Mouse (Mus musculus) olfactory bulb, adult 2 months (tissue): ENCODE results near the gene Gosr1. TPM values are rescaled to one million over a fixed set of nuclear protein-coding genes. Genes with fewer than 3 reads are reported as not detected.
"Not testable (repeated sequence)": the region's sequence is repeated elsewhere in the genome, so short reads cannot be mapped to it uniquely, and the experiment has no call there.

Experiments
- H3K27ac ChIP-seq: fragments of 200-500 bp; 2 replicates; pipeline ENCODE4 v1.5.1; 2012; ENCODE audit warnings: low read depth, low read length; ENCODE audit not compliant: insufficient read depth
- H3K4me1 ChIP-seq: fragments of 200-500 bp; 2 replicates; pipeline ENCODE4 v1.6.1; 2012; ENCODE audit warnings: low read length; ENCODE audit not compliant: control insufficient read depth, insufficient read depth
- H3K4me3 ChIP-seq: fragments of 200-500 bp; 2 replicates; pipeline ENCODE4 v1.5.1; 2012; ENCODE audit warnings: mild to moderate bottlenecking, low read depth, low read length, moderate library complexity; ENCODE audit not compliant: insufficient read depth
- CTCF ChIP-seq: fragments of 200-500 bp; IDR thresholded peaks from 2 replicates; pipeline ENCODE4 v1.5.1; 2012; ENCODE audit warnings: low read depth, mild to moderate bottlenecking, low read length, moderate library complexity; ENCODE audit not compliant: insufficient read depth
- POLR2A ChIP-seq: fragments of 200-500 bp; IDR thresholded peaks from 2 replicates; pipeline ENCODE4 v1.6.1; 2012; ENCODE audit warnings: mild to moderate bottlenecking, low read depth, low read length, moderate library complexity; ENCODE audit not compliant: insufficient read depth
- WGBS: fragments of 180-500 bp; shearing (Covaris S2); methylation state at CpG from one replicate; pipeline ENCODE4 v1.1.7; 2018; 5-methylcytosine and 5-hydroxymethylcytosine counted together
- polyA plus RNA-seq: library from polyadenylated mRNA; stranded (reverse); fragments of >200 nt; gene quantifications from 2 replicates; pipeline ENCODE4 v1.2.4, GENCODE M21; 2012; ENCODE audit warnings: low replicate concordance; ENCODE audit not compliant: missing spikeins, insufficient read depth, insufficient read length

Gene Gosr1
- polyA plus RNA-seq, result 143 TPM in 1 of 2 replicates, not detected in the other

- peak within 1 kb of the TSS; percentile 95 for H3K4me3 ChIP-seq
- H3K27ac ChIP-seq, result peak within 1 kb of the TSS; percentile 94
- TF ChIP-seq CTCF (peak; percentile 43; the same call in 1 of the 2 replicates), POLR2A (peak; percentile 45; the same call in 1 of the 2 replicates)
- under 1% methylated on average over 28 of the region's 28 CpGs for WGBS
- no peaks in the 10 kb centered on the region for H3K4me1 ChIP-seq
These were observed at the start of gene Gosr1 for GRCm38 (mm10) chr11:76763053-76763740. Gene Gosr1, minus strand, starts transcription at chr11:76763579.

- 0 out of 2 replicates have a peak, but pooled peaks cover 3% of the 10 kb centered on the region for H3K4me1 ChIP-seq
- no peak overlapping the region for H3K27ac ChIP-seq
- H3K4me3 ChIP-seq, result no peak overlapping the region
- TF ChIP-seq POLR2A (no peak), CTCF (no peak)
- 84% methylated on average over 9 of the region's 9 CpGs for WGBS
These were observed 47.5 kb upstream of the Gosr1 start for GRCm38 (mm10) chr11:76810706-76811495.

DNA sequence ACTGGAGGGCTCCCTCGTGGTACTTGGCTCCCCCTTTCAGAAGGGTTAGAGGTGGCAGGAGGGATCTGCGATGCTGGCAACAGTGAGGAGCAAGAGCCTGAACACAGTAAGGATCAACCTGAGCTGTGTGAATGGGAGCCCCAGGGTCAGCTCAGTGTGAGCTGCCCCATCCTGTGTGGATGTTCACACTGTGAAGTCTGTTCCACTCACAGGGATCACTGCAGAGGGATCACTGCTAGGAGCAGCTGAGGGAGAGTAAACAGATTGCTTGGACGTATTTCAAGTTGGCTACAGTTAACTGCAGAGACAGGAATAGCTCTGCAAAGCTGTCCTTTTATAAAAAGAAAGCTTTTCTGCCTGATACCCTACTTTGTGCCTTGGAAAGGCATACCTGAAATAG is 46.1 kb upstream of the Gosr1 start:
- Histone ChIP-seq H3K4me1 (0 out of 2 replicates have a peak, but pooled peaks cover 3% of the 10 kb centered on the region), H3K27ac (no peak overlapping the region), H3K4me3 (no peak overlapping the region)
- 29% methylated on average over 3 of the region's 3 CpGs for WGBS
- TF ChIP-seq POLR2A (no peak), CTCF (no peak)

DNA sequence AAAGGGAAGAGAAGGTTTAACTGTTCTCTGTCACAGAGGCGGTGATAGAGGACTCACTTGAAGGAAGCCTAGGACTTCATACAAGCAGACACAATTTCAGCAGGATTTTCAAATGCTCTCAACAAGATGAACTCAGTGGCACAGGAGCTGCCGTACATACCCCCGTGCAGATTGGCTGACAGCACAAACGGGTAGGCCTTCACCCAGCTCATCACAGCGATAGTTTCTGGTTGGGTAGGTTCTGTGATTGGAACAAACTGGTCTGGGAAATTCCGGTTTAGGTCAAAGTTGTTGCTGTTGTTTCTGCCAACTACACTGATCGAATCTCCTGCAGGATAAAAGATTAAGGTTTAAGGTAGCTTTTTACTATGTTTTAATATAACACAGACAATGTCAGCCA is 45.2 kb upstream of the Gosr1 start:
- TF ChIP-seq POLR2A, result no peak
- TF ChIP-seq CTCF, result no peak
- H3K27ac ChIP-seq, result no peak overlapping the region
- H3K4me3 ChIP-seq, result no peak overlapping the region
- 0 out of 2 replicates have a peak, but pooled peaks cover 3% of the 10 kb centered on the region for H3K4me1 ChIP-seq
- WGBS, result 86% methylated on average over 7 of the region's 7 CpGs

DNA sequence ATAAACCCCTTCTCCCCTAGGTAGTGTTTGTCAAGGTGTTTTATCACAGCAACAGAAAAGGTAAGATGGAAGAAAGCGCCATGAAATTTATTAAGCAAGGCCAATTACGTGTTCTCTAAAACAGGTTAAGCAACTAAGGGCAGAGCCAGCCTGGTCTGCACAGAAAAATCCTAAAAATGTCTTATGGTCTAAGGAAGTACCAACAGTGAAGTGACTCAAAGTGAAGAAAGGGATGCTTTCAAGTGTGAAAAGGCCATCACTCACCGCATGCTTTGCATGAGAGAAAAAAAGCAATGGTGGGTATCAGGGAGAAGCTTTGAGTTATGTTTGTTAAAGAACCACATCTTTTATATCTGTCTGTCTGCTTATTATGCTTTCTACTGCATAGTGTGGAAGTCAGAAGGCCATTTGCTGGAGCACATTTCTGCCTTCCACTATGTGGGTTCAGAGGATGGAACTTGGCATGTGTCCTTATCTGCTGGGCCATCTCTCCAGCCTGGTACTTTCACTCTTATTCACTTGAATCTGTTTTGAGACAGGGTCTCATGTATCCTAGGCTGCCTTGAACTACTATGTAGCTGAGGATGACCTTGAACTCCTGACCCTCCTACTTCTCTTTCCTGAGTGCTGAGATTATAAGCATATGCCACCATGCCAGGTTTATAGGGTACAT is 43.8 kb upstream of the Gosr1 start:
- Histone ChIP-seq H3K4me1 (0 out of 2 replicates have a peak, but pooled peaks cover 3% of the 10 kb centered on the region), H3K4me3 (no peak overlapping the region), H3K27ac (no peak overlapping the region)
- TF ChIP-seq POLR2A (no peak), CTCF (no peak)
- 96% methylated on average over 3 of the region's 3 CpGs for WGBS

DNA sequence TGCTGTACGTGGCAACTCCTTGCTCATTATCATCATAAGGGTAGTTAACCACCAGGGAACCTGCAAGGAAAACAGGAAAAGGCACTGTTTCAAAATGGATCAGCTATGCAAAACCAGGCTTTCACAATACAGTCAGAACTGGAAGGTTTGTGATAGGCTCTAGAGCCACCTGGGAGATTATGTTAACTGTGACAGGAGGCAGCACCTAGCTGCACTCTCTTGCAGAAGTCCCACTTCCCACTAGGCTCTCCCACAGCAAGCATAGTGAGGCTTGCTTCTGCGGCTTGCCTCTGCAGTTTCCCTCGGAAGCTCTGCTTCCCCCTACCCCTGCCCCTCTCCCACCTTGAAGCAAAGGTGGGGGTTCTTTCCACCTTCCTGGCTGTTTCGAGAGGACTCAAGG is 42.6 kb upstream of the Gosr1 start:
- 77% methylated on average over 4 of the region's 4 CpGs for WGBS
- TF ChIP-seq POLR2A (no peak), CTCF (no peak)

DNA sequence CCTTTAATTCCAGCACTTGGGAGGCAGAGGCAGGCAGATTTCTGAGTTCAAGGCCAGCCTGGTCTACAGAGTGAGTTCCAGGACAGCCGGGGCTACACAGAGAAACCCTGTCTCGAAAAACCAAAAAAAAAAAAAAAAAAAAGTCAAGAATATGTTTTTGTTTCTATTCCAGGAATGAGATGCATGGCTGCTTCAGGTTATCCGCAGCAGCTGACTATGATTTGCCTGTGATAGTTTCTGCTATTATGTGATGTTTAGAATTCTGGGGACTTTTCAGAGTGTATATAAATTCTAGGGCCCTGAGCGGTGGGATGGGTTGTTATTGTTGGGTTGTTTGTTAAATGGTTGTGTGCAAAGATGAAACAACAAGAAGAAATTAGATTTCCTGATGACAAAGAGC is 41.7 kb upstream of the Gosr1 start:
- not testable (repeated sequence) for H3K4me1 ChIP-seq, H3K4me3 ChIP-seq, H3K27ac ChIP-seq
- WGBS, result 92% methylated on average over 4 of the region's 4 CpGs

More for the DNA sequence above, 42.6 kb upstream of the Gosr1 start:
- Histone ChIP-seq H3K4me1 (0 out of 2 replicates have a peak, but pooled peaks cover 3% of the 10 kb centered on the region), H3K27ac (no peak overlapping the region), H3K4me3 (no peak overlapping the region)

DNA sequence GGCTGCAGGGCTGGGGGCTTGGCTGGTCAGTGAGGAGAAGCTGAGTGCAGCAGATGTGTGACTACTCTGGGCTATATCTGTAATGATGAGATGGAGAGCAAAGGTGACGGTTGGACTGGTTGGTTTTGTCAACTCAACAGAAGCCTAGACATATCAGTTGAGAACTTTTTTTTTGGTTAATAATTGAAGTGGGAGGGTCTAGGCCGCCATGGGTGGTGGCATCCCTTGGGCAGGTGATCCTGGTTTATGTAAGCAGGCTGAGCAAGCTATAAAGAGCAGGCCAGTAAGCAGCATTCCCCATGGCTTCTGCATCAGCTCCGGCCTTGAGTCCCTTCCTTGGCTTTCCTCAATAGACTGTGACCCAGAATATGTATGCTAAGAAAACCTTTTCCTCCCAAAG is 39.9 kb upstream of the Gosr1 start:
- Histone ChIP-seq H3K4me1 (no peaks in the 10 kb centered on the region), H3K4me3 (no peak overlapping the region), H3K27ac (no peak overlapping the region)
- 90% methylated on average over 3 of the region's 3 CpGs for WGBS
- TF ChIP-seq CTCF (no peak), POLR2A (no peak)
